Mouse (Mus musculus): Measurements from ENCODE around the gene Gapvd1.
"Not testable (repeated sequence)": the region's sequence is repeated elsewhere in the genome, so short reads cannot be mapped to it uniquely, and the experiment has no call there.

Gene Gapvd1

GRCm38 (mm10) chr2:34754551-34755358, at the start of gene Gapvd1:
Gene Gapvd1, minus strand, starts transcription at chr2:34755232.
- DNase-seq = peak; percentile 40 to 48

GRCm38 (mm10) chr2:34804815-34805214, 49.8 kb upstream of the Gapvd1 start:
- DNase-seq = no peak

DNA sequence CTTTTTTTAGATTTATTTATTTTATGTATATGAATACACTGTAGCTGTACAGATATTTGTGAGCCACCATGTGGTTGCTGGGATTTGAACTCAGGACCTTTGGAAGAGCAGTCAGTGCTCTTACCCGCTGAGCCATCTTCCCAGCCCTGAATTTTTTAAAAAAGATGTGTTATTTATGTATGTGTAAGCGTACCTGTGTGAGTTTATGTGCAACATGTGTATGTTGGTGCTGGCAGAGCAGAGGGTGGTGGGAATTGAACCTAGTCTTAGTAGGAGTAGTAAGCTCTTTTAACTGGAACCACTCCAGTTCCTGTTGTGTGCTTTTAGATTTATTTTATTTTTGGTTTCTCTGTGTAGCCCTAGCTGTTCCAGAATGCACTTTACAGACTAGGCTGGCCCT, 49.1 kb upstream of the Gapvd1 start:
- DNase-seq = no peak

DNA sequence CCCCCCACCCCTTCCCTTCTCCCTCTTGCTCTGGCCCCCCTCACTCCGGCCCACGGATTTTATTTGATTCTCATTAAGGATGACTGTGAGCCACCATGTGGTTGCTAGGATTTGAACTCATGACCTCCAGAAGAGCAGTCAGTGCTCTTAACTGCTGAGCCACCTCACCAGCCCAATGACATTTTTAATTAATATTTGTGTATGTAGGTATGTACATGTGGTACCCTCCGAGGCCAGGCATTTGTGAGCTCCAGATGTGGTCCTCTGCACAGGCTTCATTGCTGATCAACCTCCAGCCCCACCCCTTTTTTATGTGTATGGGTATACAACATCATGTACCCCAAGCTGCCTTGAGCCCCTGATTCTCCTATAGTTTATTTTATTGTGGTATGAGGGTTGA, 48.7 kb upstream of the Gapvd1 start:
- DNase-seq = no peak

- DNase-seq = peak; percentile 58 to 64
Observed at GRCm38 (mm10) chr2:34802565-34803245, 47.7 kb upstream of the Gapvd1 start.

DNA sequence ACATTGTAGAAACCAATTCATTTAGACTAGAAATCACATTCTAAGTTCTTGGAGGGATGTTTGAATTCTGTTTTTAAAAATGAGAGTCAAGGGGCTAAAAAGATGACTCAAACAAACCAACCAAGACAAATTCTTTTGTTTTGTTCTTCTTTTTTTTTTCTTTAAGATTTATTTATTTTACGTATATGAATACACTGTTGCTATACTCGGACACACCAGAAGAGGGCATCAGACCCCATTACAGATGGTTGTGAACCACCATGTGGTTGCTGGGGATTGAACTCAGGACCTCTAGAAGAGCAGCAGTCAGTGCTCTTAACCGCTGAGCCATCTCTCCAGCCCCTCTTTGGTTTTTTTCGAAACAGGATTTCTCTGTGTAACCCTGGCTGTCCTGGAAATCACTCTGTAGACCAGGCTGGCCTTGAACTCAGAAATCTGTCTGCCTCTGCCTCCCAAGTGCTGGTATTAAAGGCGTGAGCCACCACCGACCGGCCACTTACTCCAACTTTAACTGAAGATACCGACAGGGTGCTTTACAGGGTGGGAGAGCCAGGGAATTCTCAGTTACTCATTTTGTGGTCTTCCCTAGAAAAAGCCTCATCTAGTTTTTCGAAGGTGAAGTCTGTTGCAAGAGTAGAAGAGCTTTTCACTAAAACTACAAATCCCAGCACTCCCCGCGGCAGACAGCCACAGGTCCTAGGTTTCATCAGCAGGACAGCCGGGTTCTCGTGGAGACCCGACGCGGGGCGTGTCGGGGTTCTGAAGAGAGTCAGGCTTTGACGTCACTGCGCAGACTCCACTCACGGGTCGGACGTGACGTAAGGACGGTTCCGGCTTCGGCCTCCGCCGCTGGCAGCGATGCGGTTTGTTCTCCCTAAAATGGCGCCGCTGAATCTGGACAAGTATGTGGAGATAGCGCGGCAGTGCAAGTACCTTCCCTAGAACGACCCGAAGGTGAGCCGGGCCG, 46.8 kb upstream of the Gapvd1 start:
- peak; percentile 95 to 97 for DNase-seq

GRCm38 (mm10) chr2:34800371-34800770, 45.3 kb upstream of the Gapvd1 start:
- DNase-seq = no peak

DNA sequence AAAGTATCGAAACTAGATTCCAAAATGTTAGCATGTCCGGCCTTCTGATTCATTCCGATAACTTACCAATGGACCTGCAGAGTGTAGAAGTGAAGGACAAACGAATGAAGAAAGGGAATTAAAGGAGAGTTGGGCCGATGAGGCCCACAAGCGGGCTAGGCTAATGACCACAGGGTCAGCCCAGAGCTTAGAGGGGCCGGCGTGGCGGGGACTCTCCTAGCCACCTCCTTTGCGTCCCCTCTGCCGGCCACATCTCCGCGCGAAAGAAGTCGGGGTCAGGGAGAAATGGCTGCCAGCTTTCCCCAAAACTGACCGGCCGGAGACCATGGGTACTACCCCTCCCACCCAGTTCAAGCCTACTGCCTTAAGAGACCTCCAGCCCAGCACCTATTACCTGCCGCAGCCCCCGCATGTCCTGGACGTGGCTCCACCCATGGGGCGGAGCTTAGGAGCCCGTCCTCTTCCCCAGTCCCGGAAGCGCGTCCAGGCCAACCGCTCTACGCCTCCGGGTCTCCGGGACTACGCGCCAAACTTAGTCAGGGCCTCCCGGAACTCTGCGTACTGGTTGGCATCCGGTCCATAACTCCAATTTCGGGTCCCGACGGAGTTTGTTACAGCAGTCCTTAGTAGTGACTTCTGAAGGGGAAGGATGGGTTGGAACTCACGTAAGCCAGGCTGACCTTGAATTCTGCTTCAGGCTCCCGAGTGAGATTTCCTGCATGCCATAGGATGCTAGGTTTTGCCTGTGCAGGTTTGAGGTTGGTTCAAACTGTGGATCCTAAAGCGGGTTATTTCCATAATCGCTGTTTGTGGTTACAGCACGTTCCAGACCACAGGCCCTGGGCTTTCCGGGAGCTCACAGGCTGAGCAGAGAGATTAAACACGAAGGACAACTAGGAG, 44.6 kb upstream of the Gapvd1 start, which contains the start of gene Rabepk:
Rabepk (minus strand) TSS at position 556 of the 900 bp plus-strand sequence.
- peak; percentile 84 for DNase-seq

DNA sequence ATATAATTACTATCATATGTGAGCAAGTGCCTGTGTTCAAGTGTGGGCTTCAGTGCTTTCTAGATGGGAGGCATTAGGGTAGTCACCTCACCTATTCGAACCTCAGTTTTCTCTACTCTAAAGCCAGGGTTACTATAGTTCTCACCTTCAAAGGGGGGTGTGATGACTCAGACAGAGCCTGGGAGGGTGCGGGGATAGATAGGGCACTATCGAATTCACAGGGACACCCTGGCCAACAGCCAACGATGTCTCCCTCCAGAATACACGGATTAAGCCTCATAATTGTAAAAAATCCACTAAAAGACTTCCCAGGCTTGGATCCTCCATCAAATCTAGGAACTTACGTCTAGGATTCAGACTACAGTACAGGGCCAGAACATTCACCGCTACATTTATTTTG, 40.4 kb upstream of the Gapvd1 start:
- DNase-seq = no peak

GRCm38 (mm10) chr2:34794511-34794910, 39.5 kb upstream of the Gapvd1 start:
- DNase-seq = no peak

DNA sequence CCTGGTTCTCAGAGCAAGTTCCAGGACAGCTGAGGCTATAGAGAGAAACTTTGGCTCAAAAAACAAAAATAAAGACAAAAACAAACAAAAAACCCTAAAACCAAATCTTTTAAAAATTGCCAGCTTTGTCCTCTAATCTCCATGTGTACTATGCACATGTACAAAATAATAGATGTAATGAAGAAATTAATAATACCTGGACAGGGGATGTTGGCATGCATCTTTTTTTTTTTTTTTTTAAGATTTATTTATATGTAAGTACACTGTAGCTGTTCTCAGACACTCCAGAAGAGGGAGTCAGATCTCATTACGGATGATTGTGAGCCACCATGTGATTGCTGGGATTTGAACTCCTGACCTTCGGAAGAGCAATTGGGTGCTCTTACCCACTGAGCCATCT, 37.5 kb upstream of the Gapvd1 start:
- DNase-seq = not testable (repeated sequence)

DNA sequence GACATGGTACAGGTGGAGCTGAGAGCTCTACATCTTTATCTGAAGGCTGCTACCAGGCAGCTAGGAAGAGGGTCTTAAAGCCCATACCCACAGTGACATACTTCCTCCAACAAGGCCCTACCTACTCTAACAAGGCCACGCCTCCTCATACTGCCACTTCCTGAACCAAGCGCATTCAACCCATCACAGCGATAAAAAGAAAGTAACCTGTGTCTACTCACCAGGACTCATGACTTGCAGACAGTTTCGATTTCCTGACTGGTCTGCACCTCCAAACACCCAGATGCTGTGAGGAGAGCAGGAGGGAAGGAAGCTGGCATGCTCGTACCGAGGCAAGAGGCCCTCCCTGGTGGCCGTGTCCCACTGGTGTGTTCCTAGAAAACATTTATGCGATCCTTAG, 35.2 kb upstream of the Gapvd1 start:
- DNase-seq = peak; percentile 74 to 79

GRCm38 (mm10) chr2:34784085-34784484, 29.1 kb upstream of the Gapvd1 start:
- DNase-seq = peak; percentile 75 to 76

DNA sequence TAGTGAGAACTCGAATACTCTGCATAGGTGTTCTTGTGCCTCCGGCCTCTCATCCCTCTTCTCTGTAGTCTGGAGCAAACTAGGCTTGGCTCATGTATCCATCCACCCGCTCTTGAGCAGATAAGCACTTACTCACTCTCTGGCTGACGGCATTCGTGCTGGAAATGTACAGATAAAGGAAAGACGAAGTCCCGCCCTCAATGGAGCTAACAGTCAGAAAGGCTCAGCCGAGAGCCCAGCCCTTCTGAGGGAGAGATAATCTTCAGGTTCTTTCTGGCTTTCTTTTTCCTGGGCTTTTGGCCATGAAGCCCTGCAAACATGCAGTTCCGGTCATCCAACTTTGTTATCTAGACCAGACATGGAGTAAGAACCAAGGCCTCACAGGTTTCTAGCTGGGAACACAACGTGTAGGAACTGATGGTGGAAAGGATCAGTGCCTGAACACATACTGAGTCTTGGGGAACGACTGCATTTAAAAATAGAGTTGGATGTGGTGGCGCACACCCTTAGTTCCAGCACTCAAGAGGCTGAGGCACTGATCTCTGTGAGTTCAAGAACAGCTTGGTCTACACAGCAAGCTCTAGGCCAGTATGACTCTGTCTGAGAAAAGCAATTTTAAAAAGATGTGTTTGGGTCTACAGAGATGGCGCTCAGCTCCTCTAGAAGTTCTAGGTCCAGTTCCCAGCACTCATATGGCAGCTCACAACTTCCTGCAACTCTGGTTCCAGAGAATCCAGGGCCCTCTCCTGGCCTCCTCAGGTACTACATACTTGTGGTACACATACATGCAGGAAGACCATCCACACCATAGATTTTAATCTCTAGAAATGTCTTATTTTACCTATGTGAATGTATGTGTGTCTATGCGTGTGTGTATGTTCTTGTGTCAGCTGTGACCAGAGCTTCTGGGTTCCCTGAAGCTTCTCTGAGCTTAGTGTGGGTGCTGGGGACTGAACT, 28.3 kb upstream of the Gapvd1 start:
- DNase-seq = no peak

DNA sequence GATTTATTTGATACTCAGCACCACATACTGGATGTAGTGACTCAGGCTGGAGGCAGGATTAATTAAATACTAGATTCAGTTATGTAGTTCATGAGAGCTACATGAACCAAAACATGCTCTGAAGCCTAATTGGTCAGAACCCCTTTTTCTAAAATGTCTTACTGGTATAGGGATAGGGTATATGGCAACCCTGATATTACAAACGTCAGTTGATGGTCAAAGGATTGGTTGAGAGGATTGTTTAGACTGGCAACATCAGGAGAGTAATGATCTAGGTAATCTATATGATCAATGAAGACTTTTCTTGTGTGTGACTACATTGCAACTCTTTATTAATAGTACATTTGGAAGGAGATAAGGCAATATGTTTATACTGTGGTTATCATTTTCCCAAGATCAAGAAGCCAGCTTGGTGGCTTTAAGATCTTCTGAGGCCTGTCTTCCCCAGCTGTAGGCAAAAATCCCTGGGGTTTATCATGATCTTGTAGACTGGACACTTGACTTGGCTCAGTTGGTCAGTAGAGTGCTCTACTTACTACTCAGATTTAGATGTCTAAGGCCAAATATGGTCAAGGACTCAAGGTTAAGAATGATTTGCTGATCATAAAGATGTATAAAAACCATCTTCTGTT, 22.3 kb upstream of the Gapvd1 start:
- DNase-seq = no peak

DNA sequence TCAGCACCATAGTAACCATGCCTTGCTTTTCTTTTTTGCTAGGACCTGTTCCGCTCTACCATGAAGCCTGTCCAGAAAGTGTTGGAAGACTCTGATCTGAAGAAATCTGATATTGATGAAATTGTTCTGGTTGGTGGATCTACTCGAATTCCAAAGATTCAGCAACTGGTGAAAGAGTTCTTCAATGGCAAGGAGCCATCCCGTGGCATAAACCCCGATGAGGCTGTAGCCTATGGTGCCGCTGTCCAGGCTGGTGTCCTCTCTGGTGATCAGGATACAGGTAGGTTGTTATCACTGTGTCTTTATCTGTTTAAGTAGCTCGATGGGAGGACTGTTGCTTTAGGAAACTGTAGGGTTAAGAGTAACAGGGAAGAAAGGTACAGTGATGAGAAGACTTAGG, 19.5 kb upstream of the Gapvd1 start:
- no peak for DNase-seq

GRCm38 (mm10) chr2:34773673-34774072, 18.6 kb upstream of the Gapvd1 start:
- no peak for DNase-seq

DNA sequence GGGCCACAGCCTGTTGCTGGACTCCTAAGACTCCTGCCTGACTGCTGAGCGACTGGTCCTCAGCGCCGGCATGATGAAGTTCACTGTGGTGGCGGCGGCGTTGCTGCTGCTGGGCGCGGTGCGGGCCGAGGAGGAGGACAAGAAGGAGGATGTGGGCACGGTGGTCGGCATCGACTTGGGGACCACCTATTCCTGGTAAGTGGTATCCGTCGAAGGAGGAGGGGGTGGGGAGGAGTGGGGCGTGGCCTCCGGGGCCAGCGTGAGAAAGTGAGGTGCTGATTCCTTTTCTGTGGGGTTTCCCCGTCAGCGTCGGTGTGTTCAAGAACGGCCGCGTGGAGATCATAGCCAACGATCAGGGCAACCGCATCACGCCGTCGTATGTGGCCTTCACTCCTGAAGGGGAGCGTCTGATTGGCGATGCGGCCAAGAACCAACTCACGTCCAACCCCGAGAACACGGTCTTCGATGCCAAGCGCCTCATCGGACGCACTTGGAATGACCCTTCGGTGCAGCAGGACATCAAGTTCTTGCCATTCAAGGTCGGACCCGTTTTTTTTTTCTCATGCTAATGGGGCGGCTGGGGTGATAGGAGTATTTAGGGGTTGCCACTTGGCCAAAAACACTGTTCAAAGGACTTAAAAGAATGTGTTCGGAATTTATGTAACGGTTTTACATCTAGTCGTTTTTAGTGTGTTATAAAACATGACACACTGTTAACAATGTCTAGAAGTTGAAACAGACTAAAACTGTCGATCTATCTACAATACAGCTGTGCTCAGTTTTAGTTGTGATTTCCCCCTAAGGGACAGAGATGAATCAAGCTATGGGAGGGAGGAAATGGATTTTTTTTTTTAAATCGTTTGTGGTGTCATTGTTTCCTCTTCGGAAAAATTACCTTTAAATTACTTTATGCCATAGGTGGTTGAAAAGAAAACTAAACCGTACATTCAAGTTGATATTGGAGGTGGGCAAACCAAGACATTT, 17.5 kb upstream of the Gapvd1 start:
- peak in 1 of 2 experiments; percentile 81 for DNase-seq

Measured in B cell, adult 2 months (primary cell).